Mouse (Mus musculus): ENCODE data around the gene Ubac2.
"Not testable (repeated sequence)": the region's sequence is repeated elsewhere in the genome, so short reads cannot be mapped to it uniquely, and the experiment has no call there.

The Ubac2 gene

GRCm38 (mm10) chr14:121878176-121878858 is at the start of gene Ubac2:
Gene Ubac2 (plus strand): TSS chr14:121878620.
- DNase-seq: peak; percentile 99 to 100

DNA sequence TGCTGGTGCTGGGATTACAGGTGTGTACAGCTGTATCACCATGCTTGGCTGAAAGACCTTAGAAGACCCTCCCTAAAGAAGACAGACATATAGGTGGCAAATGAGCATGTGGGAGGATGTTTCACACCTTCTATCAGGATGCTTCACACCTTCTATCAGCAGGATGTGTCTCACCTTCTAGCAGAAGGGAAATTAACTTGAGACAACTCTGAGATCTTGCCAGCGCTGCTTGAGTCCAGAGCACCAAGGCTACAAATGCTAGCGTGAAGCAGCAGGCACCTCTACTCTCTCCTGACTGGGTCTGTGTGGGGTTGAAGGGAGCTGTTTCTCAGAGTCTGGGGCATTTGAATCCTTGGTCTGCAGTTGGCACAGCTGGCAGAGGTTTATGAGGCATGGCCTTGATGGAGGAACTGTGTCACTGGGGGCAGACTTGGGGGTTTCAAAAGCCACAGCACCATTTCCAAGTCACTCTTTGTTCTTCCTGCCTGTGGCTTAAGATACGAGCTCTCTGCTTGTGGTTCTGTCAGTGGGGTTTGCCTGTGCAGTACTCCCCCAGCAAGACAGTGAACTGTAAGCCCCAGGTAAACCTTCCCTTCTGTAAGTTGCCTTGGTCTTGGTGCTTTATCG is 48.5 kb upstream of the Ubac2 start:
- no peak for DNase-seq

- DNase-seq: peak; percentile 75 to 76
These were observed 45.4 kb upstream of the Ubac2 start for GRCm38 (mm10) chr14:121833001-121833520.

DNA sequence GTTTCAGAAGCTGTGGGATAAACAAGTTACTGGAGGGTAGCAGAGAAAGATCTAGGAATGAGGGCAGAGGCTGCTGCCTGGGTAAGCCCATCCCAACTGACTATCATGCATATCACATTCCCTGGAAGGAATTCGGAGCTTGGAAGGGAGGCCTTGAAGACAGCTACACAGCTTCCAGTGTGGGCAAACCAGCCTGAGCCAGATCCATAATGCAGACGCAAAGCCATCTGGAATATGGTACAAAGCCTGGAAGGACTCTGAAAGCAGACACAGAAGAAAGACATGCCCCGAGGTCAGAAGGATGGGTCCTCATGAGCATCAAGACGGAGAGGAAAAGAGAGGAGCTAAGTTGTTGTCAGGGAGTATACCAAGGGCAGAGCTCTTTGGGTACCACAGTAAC is 40.3 kb upstream of the Ubac2 start:
- no peak for DNase-seq

GRCm38 (mm10) chr14:121840217-121840616 is 38.2 kb upstream of the Ubac2 start:
- no peak for DNase-seq

DNA sequence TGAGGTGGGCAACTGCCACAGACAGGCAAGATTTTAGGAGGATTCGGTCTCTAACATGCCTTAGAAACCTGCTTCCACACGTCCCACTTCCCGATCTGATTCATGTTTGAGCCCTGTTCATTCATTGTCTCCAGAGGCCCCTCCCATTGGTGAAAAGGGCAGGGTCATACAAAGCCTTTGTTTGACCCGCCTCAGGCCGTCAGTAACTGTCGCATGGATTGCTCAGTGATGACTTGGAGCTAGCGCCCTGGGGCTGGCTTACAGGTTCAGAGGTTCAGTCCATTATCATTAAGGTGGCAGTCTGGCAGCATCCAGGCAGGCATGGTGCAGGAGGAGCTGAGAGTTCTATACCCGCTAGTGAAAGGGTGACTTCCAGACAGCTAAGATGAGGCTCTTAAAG is 33.9 kb upstream of the Ubac2 start:
- no peak for DNase-seq

DNA sequence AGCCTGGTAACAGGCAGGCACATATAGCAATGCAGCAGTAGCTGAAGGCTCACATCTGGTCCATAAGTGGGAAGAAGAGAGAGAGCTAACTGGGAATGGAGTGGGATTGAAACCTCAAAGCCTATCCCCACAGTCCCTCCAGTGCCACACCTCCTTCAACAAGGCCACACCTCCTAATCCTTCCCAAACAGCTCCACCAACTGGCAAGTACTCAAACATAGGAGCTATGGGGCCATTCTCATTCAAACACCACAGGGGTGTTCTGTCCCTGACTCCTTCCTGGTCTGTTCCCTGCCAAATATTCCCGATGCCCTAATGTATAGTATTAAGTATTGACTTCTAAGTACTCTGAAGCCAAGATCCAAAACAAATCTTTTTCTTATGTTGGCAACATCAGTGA is 27.2 kb upstream of the Ubac2 start:
- no peak for DNase-seq

- DNase-seq: no peak
These were observed 25.9 kb upstream of the Ubac2 start for GRCm38 (mm10) chr14:121852531-121852930.

DNA sequence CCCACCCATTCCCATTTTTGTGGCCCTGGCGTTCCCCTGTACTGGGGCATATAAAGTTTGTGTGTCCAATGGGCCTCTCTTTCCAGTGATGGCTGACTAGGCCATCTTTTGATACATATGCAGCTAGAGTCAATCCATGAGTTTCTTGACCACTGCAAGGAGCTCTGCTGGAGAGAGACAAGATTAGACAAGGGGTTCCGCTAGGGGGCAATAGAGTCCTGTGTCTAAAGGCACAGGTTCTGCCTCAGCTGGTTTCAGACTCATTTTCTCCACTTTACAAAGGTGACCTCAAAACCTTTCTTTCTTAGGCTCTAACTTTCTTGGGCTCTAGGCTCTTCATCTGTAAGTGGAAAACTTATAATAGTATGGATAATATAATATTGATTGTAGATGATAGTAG is 13.3 kb upstream of the Ubac2 start:
- DNase-seq: peak; percentile 63 to 85

DNA sequence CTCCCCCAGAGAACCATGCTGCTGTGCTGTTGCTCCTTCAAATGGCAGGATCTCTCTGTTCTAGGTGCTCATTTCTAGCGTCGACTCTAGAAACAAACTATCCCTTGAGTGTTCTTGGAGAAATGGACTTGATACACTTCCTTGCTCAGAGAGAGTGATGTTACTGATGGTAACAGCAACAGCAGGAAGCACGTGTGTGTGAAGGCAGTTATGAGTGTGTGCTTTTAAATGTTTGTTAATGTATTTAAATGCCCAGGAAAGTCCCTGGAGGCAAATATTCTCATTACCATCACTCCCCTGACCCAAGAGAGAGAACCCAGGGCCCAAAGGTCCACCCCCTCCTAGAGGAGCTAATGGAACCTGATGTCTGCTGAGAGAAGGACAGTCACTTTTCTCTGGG is 11.8 kb upstream of the Ubac2 start:
- DNase-seq: no peak

- DNase-seq: no peak
These were observed 9.3 kb upstream of the Ubac2 start for GRCm38 (mm10) chr14:121869111-121869510.

DNA sequence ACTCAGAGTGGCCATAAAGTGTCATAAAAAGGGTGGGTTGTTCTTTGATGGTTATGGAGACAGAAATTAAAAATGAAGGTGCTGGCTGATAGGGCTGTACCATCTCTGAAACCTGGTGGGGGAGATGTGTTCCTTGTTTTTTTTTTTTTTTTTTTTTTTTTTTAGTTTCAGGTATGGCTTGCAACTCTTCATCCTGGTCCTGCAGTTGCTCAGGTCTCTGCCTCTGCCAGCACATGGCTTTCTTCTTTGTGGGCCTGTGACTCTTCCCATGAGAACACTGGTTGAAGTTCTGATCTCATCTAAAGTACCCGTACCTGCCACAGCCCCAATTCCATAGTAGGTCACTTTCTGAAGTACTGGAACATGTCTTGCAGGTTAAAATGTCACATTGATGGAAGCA is 5.7 kb upstream of the Ubac2 start:
- no peak for DNase-seq

- DNase-seq: no peak
These were observed 5.2 kb upstream of the Ubac2 start for GRCm38 (mm10) chr14:121873172-121873571.

DNA sequence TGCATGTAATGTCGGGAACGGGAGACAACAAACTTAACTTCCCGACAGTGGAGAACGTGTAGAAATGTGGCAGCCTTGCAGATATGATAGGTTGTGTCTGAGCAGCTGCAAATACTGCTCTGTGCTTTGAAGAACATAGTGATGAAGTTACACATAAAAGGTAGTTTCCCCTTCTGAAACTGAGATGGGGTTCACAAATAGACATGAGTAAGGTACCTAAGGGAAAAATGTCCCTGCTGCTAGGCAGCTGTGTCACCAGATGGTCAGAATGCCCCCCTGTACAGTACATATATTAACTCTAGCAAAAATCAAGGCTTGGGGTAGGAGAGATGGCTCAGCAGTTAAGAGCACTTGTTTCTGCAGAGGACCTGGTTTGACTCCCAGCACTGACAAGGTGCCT is 4.8 kb upstream of the Ubac2 start:
- DNase-seq: no peak

GRCm38 (mm10) chr14:121876190-121876589 is 2.2 kb upstream of the Ubac2 start:
- not testable (repeated sequence) for DNase-seq

GRCm38 (mm10) chr14:121876860-121877259 is 1.6 kb upstream of the Ubac2 start:
- no peak for DNase-seq

- DNase-seq: no peak
These were observed 780 bp upstream of the Ubac2 start for GRCm38 (mm10) chr14:121877640-121878039.

- DNase-seq: no peak
These were observed 413 bp downstream of the Ubac2 start for GRCm38 (mm10) chr14:121878859-121879206.

DNA sequence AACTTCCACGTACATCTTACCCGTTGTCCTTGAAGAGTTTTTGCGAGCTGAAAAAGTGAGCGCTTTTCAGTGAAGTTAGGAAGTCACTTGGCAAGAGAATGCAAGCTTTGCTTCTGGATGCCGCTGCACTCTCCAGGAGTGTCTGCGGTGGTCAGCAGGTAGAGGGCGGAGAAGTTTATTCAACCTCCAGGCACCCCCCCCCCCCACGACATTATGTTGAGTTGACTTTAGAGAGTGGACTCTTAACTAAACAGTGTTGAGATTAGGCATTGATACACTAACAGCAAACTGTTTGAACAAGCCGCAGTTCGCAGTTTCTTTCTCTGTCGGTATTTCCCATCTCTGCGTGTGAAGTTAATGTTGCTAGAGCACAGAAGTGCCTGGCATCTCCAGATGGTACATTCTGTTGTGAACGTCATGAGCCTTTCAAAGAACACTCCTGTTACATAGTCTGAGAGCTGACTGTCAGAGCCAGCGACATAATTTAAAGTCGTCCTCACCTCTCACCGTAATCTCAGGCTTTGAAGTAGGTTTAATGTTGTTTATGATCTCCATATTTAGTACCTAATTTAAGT is 933 bp downstream of the Ubac2 start:
- no peak for DNase-seq

GRCm38 (mm10) chr14:121881211-121881610 is 2.8 kb downstream of the Ubac2 start:
- no peak for DNase-seq

- DNase-seq: peak in 1 of 2 experiments; percentile 27
These were observed 5.9 kb downstream of the Ubac2 start for GRCm38 (mm10) chr14:121884150-121884797.

- no peak for DNase-seq
These were observed 15.3 kb downstream of the Ubac2 start for GRCm38 (mm10) chr14:121893747-121894146.

- DNase-seq: no peak
These were observed 16.2 kb downstream of the Ubac2 start for GRCm38 (mm10) chr14:121894511-121895135.

Measured in cerebellum, postnatal 25 days (tissue).